Mouse (Mus musculus): ENCODE data around the gene Slpi.

DNA sequence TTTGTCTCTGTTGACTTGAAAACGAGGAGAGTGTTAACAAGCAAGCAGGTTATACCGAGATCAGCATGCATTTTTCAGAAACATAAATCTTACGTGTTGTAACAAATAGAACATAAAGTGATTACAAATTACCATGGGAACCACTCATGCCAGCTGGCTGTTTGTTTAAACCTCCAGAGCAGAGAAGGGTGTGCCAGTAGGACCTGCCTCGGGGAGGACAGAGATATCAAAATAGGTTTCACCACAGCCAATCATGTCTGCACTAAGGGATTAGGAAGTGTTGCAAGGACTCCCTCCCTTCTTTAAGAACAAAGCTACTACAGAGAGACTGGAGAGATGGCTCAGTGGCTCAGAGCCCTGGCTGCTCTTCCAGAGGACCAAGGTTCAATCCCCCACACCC is 15.7 kb downstream of the Slpi start:
- TF ChIP-seq CTCF (IDR thresholded peaks at IDR 0.05; ENCODE audit: low read depth, low read length) (no peak), POLR2A (IDR thresholded peaks at IDR 0.05; ENCODE audit: borderline replicate concordance, low read depth, low read length) (no peak)
